ENCODE assay signal across 11 mouse cellular contexts in genomic region chr8:11460934-11461333, GRCm38 (mm10). TPM values are rescaled to one million over a fixed set of nuclear protein-coding genes. Genes with fewer than 3 reads are reported as not detected.
DNase-seq lines count a peak whose midpoint lies in the region; ATAC-seq lines count a peak whose summit lies in the region.
"Had no signal": no experiment of that assay in that cellular context is flagged by ENCODE, and none has a peak within 500 bp of the region (broad histone marks: within the 10 kb centered on the region; RNA-seq: fewer than 3 reads in every experiment).

No protein-coding gene starts in this region.

- H3K4me1 ChIP-seq in forebrain, embryonic 15.5 days: 0 out of 2 replicates have a peak, but pooled peaks cover 6% of the 10 kb centered on the region

- H3K4me3 ChIP-seq in forebrain, embryonic 15.5 days: no peak overlapping the region
- H3K4me3 ChIP-seq: midbrain, embryonic 12.5 days had no signal

- H3K27me3 ChIP-seq in forebrain, embryonic 15.5 days: no peaks in the 10 kb centered on the region
- H3K27me3 ChIP-seq: midbrain, embryonic 12.5 days; Patski had no signal

- 36% methylated on average over 2 of the region's 2 CpGs for WGBS in forebrain, embryonic 15.5 days

- no peak overlapping the region for H3K9ac ChIP-seq in forebrain, embryonic 15.5 days (replicated peaks)
- H3K9ac ChIP-seq: midbrain, embryonic 12.5 days had no signal

- H3K36me3 ChIP-seq in forebrain, embryonic 15.5 days: no peaks in the 10 kb centered on the region
- H3K36me3 ChIP-seq: midbrain, embryonic 12.5 days had no signal

- no peaks in the 10 kb centered on the region for H3K9me3 ChIP-seq in forebrain, embryonic 15.5 days

- peak; percentile 69 for DNase-seq in layer of hippocampus, adult 9-11 months
- DNase-seq in layer of hippocampus, adult 8-10 months (ENCODE audit: low spot score in 2 of 2): no peak
- peak; percentile 83 for DNase-seq in A20 (ENCODE audit: low read depth, low spot score)
- peak; percentile 51 for DNase-seq in adrenal gland, adult 8-10 months
- peak; percentile 77 for DNase-seq in kidney, postnatal 14 days
- no peak for DNase-seq in ovary, postnatal 36 days (ENCODE audit: low spot score)
- DNase-seq in frontal cortex, postnatal 14 days (ENCODE audit: low spot score in 2 of 2): no peak
- DNase-seq: cerebellum, adult 9-11 months had no signal

- no peak overlapping the region for H3K27ac ChIP-seq in forebrain, embryonic 15.5 days (replicated peaks)
- H3K27ac ChIP-seq: midbrain, embryonic 12.5 days had no signal

- no peak for ATAC-seq in forebrain, embryonic 15.5 days (replicated peaks)
- ATAC-seq: Patski had no signal

- no peak overlapping the region for H3K4me2 ChIP-seq in forebrain, embryonic 15.5 days (replicated peaks)
- H3K4me2 ChIP-seq: midbrain, embryonic 12.5 days had no signal

RNA-seq across cellular contexts. Expression of gene Rab20, which starts 17.6 kb away (rescaled TPM):
- 1 to 10 TPM in 1 of 4 experiments, under 1 TPM in 2, not detected in 1; 0.31 to 2.8 (median 0.90) TPM for total RNA-seq in layer of hippocampus, adult 8-10 months (2022)
- total RNA-seq in adrenal gland, adult 8-10 months (2022): 10 to 100 TPM in 2 of 4 experiments, 1 to 10 TPM in 2; 9.2 to 14.0 (median 10.8) TPM
- polyA plus RNA-seq in forebrain, embryonic 15.5 days (2015; fragmentation: Nextera tagmentation; extraction: Ambion mirVana): 0.91 and 1.2 TPM in 2 replicates

RNA-seq across cellular contexts. Expression of gene Naxd, which starts 36.4 kb away (rescaled TPM):
- total RNA-seq in layer of hippocampus, adult 8-10 months (2022): 10 to 100 TPM; 57.5 to 64.5 (median 63.5) TPM
- 10 to 100 TPM; 73.9 to 84.5 (median 77.5) TPM for total RNA-seq in adrenal gland, adult 8-10 months (2022)
- polyA plus RNA-seq in forebrain, embryonic 15.5 days (2015; fragmentation: Nextera tagmentation; extraction: Ambion mirVana): 161 and 166 TPM in 2 replicates

Comparison
In these comparisons a context has a peak if more than half of its experiments do, and no peak if none do; other contexts are left out.
1. DNase-seq: peak in layer of hippocampus, adult 9-11 months (single experiment), A20 (single experiment), adrenal gland, adult 8-10 months (single experiment) and kidney, postnatal 14 days (single experiment); none in layer of hippocampus, adult 8-10 months (0 of 2), ovary, postnatal 36 days (single experiment) and frontal cortex, postnatal 14 days (0 of 2).